Mouse (Mus musculus) kidney, embryonic 16.5 days (tissue): ENCODE measurements around the gene Dnajb3. TPM values are rescaled to one million over a fixed set of nuclear protein-coding genes. Genes with fewer than 3 reads are reported as not detected.
"Not testable (repeated sequence)": the region's sequence is repeated elsewhere in the genome, so short reads cannot be mapped to it uniquely, and the experiment has no call there.

Source experiments
- ATAC-seq: fragments of 200-750 bp; cut with Nextera tagmentation; 2 replicates; pipeline ENCODE4 v1.8.0; 2017; ENCODE audit warnings: moderate TSS enrichment; ENCODE audit not compliant: low FRiP score, low TSS enrichment
- H3K27ac ChIP-seq: fragments of 300-500 bp; sonication (generic); 2 replicates; pipeline ENCODE4 v1.5.1; 2014; ENCODE audit warnings: low read length
- H3K27me3 ChIP-seq: fragments of 300-500 bp; sonication (generic); 2 replicates; pipeline ENCODE4 v1.6.1; 2014; ENCODE audit warnings: low read length, control low read depth, mixed read lengths; ENCODE audit not compliant: insufficient read depth
- H3K36me3 ChIP-seq: fragments of 300-500 bp; sonication (generic); 2 replicates; pipeline ENCODE4 v1.6.1; 2014; ENCODE audit warnings: low read length, control low read depth, mixed read lengths; ENCODE audit not compliant: insufficient read depth
- H3K4me1 ChIP-seq: fragments of 300-500 bp; sonication (generic); 2 replicates; pipeline ENCODE4 v1.6.1; 2014; ENCODE audit warnings: low read length, control low read depth, mixed read lengths; ENCODE audit not compliant: insufficient read depth
- H3K4me2 ChIP-seq: fragments of 300-500 bp; sonication (generic); replicated peaks from 2 replicates; pipeline ENCODE4 v1.6.1; 2014; ENCODE audit warnings: low read depth, low read length
- H3K4me3 ChIP-seq: fragments of 300-500 bp; sonication (generic); 2 replicates; pipeline ENCODE4 v1.5.1; 2014; ENCODE audit warnings: mild to moderate bottlenecking, low read length
- H3K9ac ChIP-seq: fragments of 300-500 bp; sonication (generic); replicated peaks from 2 replicates; pipeline ENCODE4 v1.6.1; 2014; ENCODE audit warnings: low read length
- H3K9me3 ChIP-seq: fragments of 300-500 bp; sonication (generic); 2 replicates; pipeline ENCODE4 v1.6.1; 2016; ENCODE audit warnings: low read length, control low read depth
- WGBS: fragments of 180-500 bp; shearing (Covaris S2); extraction: QIAGEN DNeasy Blood & Tissue Kit; methylation state at CpG from one replicate; pipeline ENCODE4 v1.1.7; 2014; 5-methylcytosine and 5-hydroxymethylcytosine counted together
- polyA plus RNA-seq: library from polyadenylated mRNA; unstranded; fragments of >200 nt; fragmentation: Nextera tagmentation; extraction: Ambion mirVana; gene quantifications from 2 replicates; pipeline ENCODE4 v1.2.1, GENCODE M21; 2015

Gene Dnajb3
- polyA plus RNA-seq, 1 experiment from 2014 or later, result 11.2 TPM

DNA sequence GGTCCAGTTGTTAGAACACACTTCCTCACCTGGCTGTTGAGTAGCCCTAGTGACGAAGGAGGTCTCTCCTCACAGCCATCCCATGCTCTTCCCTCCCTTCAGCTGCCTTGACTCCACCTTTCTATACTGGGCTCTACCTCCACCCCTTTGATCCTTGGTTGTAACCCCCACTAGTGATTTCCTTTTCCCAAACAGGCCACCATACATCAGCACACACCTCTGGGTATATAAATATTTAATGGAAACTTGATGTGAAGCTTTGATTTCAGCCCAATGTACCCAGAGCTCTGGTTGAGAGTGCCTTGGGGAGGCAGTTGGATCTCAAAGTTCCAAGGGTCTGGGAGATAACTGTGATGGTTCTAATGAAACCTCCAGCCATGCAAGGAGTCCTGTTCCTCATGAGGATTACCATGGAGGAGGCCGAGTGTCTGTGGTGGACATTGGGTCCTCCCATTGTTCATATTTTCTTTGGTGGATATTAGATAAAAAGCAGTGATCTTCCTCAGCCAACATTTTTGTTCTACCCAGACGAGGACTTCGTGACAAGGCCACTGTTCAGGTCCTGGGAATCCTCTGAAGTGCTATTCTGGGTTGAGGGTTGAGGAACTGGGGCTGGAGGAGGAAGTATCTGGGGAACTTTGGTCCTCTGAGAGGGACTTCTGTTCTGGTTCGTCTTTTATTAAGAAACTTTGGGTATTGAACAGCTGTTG is 21.2 kb upstream of the Dnajb3 start, which contains the start of gene Mroh2a:
TSS of gene Mroh2a (plus strand) at position 317 of the 710 bp plus-strand sequence.
- Histone ChIP-seq H3K4me1 (no peaks in the 10 kb centered on the region), H3K27ac (no peak within 1 kb of the TSS), H3K4me3 (no peak within 1 kb of the TSS), H3K9me3 (peaks cover 69% of the 10 kb centered on the region), H3K36me3 (no peaks in the 10 kb centered on the region), H3K4me2 (no peak within 1 kb of the TSS), H3K27me3 (no peaks in the 10 kb centered on the region), H3K9ac (no peak within 1 kb of the TSS)
- 0 out of 2 replicates have a peak, but pooled peaks have one; percentile 9 for ATAC-seq
- 53% methylated on average over 5 of the region's 5 CpGs for WGBS

DNA sequence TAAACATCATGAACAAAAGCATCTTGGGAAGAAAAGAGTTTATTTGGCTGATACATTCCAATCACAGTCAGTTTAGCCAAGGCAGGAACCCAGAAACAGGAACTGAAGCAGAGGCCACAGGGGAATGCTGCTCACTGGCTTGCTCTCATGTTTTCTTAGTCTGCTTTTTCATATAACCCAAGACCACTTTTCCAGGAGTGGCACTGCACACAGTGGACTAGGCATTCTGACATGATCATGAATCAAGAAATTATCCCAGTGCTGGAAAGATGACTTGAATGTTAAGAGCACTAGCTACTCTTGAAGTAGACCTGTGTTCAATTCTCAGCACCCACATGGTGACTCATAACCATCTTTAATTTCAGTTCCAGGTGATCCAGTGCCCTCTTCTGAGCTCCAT is 20.2 kb upstream of the Dnajb3 start:
- ATAC-seq, result no peak
- Histone ChIP-seq H3K4me1 (no peaks in the 10 kb centered on the region), H3K9ac (no peak overlapping the region), H3K4me2 (no peak overlapping the region), H3K36me3 (no peaks in the 10 kb centered on the region), H3K27me3 (no peaks in the 10 kb centered on the region), H3K9me3 (peaks cover 58% of the 10 kb centered on the region), H3K4me3 (no peak overlapping the region), H3K27ac (no peak overlapping the region)

DNA sequence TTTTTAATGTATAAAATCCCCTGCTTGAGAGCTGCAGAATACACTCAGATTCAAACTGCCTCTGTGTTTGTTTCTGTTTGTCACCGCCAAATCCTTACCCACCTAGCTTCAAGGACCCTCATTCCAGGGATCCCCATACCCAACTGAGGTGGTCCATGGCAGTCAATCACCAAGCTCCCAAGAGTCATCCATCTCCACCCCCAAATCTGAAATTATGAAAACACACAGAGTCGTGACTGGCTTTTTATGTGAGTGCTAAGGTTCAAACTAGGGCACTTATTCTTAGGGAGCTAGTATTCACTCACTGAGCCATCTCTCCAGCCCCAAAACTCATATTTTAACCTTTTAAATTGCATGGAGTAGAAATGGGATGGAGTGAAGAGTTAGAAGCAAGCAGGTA is 19.7 kb upstream of the Dnajb3 start:
- not testable (repeated sequence) for H3K4me1 ChIP-seq, H3K27ac ChIP-seq, H3K4me3 ChIP-seq, H3K9ac ChIP-seq, H3K36me3 ChIP-seq, H3K27me3 ChIP-seq, ATAC-seq, H3K4me2 ChIP-seq
- WGBS, result 36% methylated on average over 2 of the region's 2 CpGs
- peaks cover 54% of the 10 kb centered on the region for H3K9me3 ChIP-seq

DNA sequence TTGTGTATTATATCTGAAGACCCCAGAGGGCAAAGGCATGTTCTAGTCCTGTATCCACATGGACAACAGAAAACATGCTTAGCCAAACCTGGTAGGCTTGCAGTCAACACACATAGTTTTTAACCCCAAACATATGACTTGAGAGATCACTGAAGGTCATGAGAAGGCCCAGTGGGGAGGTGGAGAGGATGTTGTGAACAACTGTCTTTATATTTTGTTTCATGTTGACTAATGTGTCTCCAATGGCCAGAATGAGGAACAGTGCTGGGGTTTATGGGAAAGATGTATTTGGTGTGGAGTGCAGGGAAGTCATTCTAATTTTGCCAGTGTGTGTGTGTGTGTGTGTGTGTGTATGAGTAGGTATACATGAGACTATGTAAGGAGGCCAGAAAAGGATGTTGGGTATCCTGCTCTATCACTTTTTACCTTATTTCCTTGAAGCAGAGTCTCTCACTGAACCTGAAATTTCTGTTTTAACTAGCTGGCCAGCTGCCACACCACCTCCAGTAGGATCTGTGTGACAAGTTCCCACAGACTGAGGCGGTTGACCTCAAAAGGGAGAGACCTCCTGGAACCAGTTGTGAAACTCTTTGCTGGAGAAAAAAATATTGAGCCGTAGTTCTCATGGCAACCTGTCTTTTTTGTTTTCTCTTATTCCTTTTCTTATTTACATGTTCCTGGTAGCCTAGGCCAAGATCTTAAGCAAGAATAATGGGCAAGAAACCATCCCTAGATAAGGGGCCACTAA is 18.6 kb upstream of the Dnajb3 start:
- Histone ChIP-seq H3K36me3 (no peaks in the 10 kb centered on the region), H3K27ac (no peak overlapping the region), H3K9me3 (peaks cover 43% of the 10 kb centered on the region), H3K4me1 (no peaks in the 10 kb centered on the region), H3K27me3 (no peaks in the 10 kb centered on the region), H3K4me3 (no peak overlapping the region), H3K4me2 (no peak overlapping the region), H3K9ac (no peak overlapping the region)
- no peak for ATAC-seq
- 72% methylated on average over 2 of the region's 2 CpGs for WGBS

DNA sequence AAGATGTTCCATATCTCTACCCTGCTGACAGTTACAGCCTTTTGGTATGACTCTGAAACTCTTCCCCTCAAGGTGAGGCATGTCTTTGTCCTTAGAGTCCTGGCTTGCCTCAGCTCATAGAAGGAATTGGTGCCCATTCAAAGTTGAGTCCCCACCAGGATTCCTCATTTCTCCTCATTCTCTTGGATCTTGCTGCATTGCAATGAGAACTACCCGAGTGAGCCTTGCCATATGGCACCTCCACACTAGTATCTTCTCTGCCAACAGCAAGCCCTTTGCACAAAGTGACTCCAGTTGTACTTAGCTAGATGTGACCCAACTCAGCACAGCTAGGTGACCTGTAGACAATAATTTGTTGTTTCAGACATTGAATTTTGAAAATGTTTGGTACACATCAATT is 18.0 kb upstream of the Dnajb3 start:
- 52% methylated on average over 1 of the region's 1 CpGs for WGBS
- no peak for ATAC-seq

DNA sequence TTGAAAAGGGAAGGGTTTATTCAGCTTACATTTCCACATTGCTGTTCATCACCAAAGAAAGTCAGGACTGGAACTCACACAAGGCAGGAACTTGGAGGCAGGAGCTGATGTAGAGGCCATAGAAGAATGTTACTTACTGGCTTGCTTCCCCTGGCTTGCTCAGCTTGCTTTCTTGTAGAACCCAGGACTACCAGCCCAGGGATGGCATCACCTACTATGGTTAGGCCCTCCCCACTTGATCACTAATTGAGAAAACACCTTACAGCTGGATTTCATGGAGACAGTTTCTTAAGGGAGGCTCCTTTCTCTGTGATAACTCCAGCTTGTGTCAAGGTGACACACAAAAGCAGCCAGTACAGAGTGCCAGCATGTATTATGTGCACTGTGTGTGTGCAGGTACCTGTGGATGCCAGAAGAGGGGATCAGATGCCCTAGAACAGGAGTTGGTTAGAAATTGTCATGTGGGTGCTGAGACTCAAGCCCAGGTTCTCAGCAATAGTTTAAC is 17.5 kb upstream of the Dnajb3 start:
- peaks cover 31% of the 10 kb centered on the region for H3K9me3 ChIP-seq
- not testable (repeated sequence) for H3K27ac ChIP-seq, H3K4me3 ChIP-seq, H3K36me3 ChIP-seq, H3K4me2 ChIP-seq, H3K9ac ChIP-seq, H3K27me3 ChIP-seq, H3K4me1 ChIP-seq, ATAC-seq

More for the DNA sequence above, 18.0 kb upstream of the Dnajb3 start:
- Histone ChIP-seq H3K4me2 (no peak overlapping the region), H3K27ac (no peak overlapping the region), H3K27me3 (no peaks in the 10 kb centered on the region), H3K4me1 (no peaks in the 10 kb centered on the region), H3K9ac (no peak overlapping the region), H3K9me3 (peaks cover 37% of the 10 kb centered on the region), H3K36me3 (no peaks in the 10 kb centered on the region), H3K4me3 (no peak overlapping the region)

DNA sequence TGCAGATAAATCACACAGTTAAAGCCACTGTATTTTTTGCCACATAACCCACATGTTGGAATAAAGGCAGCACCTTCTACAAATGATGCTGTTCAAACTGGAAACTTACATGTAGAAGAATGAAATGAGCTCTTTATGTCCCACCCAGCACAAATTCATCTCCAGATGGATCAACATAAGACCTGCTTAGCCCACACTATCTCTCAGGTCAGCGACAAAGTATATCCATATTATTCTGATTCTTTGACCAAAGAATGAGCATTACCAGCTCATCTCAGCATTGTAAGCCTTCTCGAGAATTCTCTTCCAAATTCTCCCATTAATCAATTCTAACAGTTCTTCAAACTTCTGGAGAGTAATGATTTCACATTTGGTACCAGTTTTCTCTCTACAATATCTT is 16.6 kb upstream of the Dnajb3 start:
- H3K4me2 ChIP-seq, result no peak overlapping the region
- no peaks in the 10 kb centered on the region for H3K4me1 ChIP-seq
- H3K4me3 ChIP-seq, result no peak overlapping the region
- H3K9ac ChIP-seq, result no peak overlapping the region
- H3K36me3 ChIP-seq, result no peaks in the 10 kb centered on the region
- no peak for ATAC-seq
- WGBS, result 52% methylated on average over 2 of the region's 2 CpGs
- peaks cover 28% of the 10 kb centered on the region for H3K9me3 ChIP-seq
- no peaks in the 10 kb centered on the region for H3K27me3 ChIP-seq
- no peak overlapping the region for H3K27ac ChIP-seq

DNA sequence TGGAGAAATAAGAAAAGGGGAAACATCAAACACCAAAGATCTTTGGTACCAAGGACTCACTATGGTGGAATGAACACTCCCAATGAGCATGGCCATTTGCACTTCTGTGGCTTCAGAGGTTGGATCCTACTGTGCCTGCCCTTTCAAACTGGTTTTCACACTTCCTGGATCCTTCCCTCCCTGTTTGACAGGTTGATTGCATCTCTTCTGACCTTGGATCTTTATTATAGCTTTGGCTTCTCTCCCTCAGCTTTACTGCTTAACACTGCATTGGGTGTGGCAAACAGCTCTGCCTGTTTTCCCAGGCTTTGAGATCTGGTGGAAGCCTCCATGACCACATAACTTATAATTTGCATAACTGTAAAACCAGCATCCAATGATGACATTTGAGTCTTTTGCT is 14.8 kb upstream of the Dnajb3 start:
- Histone ChIP-seq H3K9me3 (peaks cover 26% of the 10 kb centered on the region), H3K4me2 (no peak overlapping the region), H3K27me3 (no peaks in the 10 kb centered on the region), H3K36me3 (no peaks in the 10 kb centered on the region), H3K4me3 (no peak overlapping the region), H3K27ac (no peak overlapping the region), H3K9ac (no peak overlapping the region), H3K4me1 (no peaks in the 10 kb centered on the region)
- ATAC-seq, result no peak

DNA sequence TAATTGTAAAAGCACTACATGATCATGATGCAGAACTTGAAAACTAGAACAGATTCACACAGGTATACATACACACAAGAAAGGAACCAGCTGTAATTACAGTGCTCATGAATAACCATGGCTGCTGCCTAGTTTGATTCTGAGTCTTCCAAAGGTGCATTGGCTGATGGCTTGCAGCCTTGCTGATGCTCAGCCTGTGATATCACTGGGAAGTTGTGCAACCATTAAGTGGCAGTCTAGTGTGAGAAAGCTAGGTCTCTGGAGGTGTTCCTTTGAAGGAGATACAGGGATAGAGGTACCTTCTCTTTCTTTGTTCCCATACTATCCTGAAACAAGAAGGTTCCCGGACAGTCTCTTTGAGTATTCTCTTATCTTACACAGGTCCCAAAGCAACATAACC is 13.5 kb upstream of the Dnajb3 start:
- Histone ChIP-seq H3K9me3 (peaks cover 35% of the 10 kb centered on the region), H3K9ac (no peak overlapping the region), H3K4me3 (no peak overlapping the region), H3K27ac (no peak overlapping the region), H3K27me3 (no peaks in the 10 kb centered on the region), H3K36me3 (no peaks in the 10 kb centered on the region), H3K4me2 (no peak overlapping the region), H3K4me1 (no peaks in the 10 kb centered on the region)
- WGBS, result 20% methylated on average over 1 of the region's 1 CpGs
- no peak for ATAC-seq

DNA sequence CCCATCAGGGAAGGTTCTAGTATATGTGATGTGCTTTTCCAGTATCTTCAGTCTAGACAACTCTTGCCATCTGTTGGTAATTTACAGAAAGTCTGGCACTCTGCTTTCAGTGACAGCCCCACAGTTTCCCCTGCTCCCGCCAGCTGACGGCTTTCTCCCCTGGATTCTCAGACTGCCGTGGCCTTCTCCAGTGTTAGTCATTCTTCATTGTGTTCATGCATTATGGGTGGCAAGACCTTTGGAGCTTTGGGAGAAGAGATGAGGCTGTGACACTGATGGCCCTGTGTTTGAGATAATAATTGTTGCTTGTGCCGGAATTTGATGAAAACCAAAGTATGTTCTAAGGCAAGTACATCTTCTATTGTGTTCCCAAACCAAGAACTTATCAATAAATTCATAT is 13.0 kb upstream of the Dnajb3 start:
- no peaks in the 10 kb centered on the region for H3K4me1 ChIP-seq
- no peak overlapping the region for H3K9ac ChIP-seq
- 50% methylated on average over 4 of the region's 4 CpGs for WGBS
- H3K4me2 ChIP-seq, result no peak overlapping the region
- H3K9me3 ChIP-seq, result peaks cover 39% of the 10 kb centered on the region
- no peak for ATAC-seq
- H3K36me3 ChIP-seq, result no peaks in the 10 kb centered on the region
- H3K27ac ChIP-seq, result no peak overlapping the region
- H3K27me3 ChIP-seq, result no peaks in the 10 kb centered on the region
- H3K4me3 ChIP-seq, result no peak overlapping the region
